Mouse (Mus musculus) lung, embryonic 16.5 days (tissue): ENCODE results near the gene Atp13a2. TPM values are rescaled to one million over a fixed set of nuclear protein-coding genes. Genes with fewer than 3 reads are reported as not detected.

Experiments
- ATAC-seq: fragments of 200-750 bp; cut with Nextera tagmentation; 2 replicates; pipeline ENCODE4 v1.8.0; 2017; ENCODE audit warnings: low read depth, mild to moderate bottlenecking, moderate library complexity
- H3K27ac ChIP-seq: fragments of 300-500 bp; sonication (generic); 2 replicates; pipeline ENCODE4 v1.5.1; 2014; ENCODE audit warnings: mild to moderate bottlenecking, control low read depth, low read length
- H3K27me3 ChIP-seq: fragments of 300-500 bp; sonication (generic); 2 replicates; pipeline ENCODE4 v1.6.1; 2014; ENCODE audit warnings: low read depth, low read length, mixed read lengths; ENCODE audit not compliant: control insufficient read depth, insufficient read depth
- H3K36me3 ChIP-seq: fragments of 300-500 bp; sonication (generic); 2 replicates; pipeline ENCODE4 v1.6.1; 2014; ENCODE audit warnings: low read length; ENCODE audit not compliant: control insufficient read depth, insufficient read depth
- H3K4me1 ChIP-seq: fragments of 300-500 bp; sonication (generic); replicated peaks from 2 replicates; pipeline ENCODE4 v1.6.1; 2014; ENCODE audit warnings: low read length, mixed read lengths; ENCODE audit not compliant: control insufficient read depth, insufficient read depth
- H3K4me2 ChIP-seq: fragments of 300-500 bp; sonication (generic); 2 replicates; pipeline ENCODE4 v1.6.1; 2014; ENCODE audit warnings: low read depth, low read length, control low read depth
- H3K4me3 ChIP-seq: fragments of 300-500 bp; sonication (generic); 2 replicates; pipeline ENCODE4 v1.5.1; 2014; ENCODE audit warnings: mild to moderate bottlenecking, low read length, control low read depth
- H3K9ac ChIP-seq: fragments of 300-500 bp; sonication (generic); 2 replicates; pipeline ENCODE4 v1.6.1; 2014; ENCODE audit warnings: low read length, control low read depth
- H3K9me3 ChIP-seq: fragments of 300-500 bp; sonication (generic); 2 replicates; pipeline ENCODE4 v1.6.1; 2016; ENCODE audit warnings: low read length; ENCODE audit not compliant: control insufficient read depth
- WGBS: fragments of 180-500 bp; shearing (Covaris S2); extraction: QIAGEN DNeasy Blood & Tissue Kit; methylation state at CpG from one replicate; pipeline ENCODE4 v1.1.7; 2014; 5-methylcytosine and 5-hydroxymethylcytosine counted together
- polyA plus RNA-seq: library from polyadenylated mRNA; unstranded; fragments of >200 nt; fragmentation: Nextera tagmentation; extraction: Ambion mirVana; gene quantifications from 2 replicates; pipeline ENCODE4 v1.2.1, GENCODE M21; 2015

Atp13a2 gene
- polyA plus RNA-seq, 1 experiment from 2014 or later, result 34.5 TPM

DNA sequence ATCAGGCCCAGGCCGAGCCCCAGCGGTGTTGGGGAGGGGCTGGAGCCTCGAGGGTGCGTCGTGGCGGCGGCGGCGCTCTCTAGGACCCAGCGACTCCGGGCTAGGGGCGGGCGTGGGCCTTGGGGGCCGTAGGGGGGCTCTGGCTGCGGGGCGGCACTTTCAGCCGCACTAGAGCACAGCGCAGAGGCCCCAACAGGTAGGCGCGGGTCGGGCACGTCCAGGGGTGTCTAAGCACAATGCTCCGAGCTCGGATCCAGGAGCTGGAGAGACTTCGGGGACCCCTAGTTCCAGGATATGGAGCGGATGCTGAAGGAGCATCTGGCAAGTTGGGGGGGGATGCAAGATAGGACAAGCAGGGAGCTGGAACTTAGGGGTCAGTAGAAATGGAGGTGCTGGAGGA is 23.9 kb downstream of the Atp13a2 start:
- Histone ChIP-seq H3K4me2 (peak overlapping the region; percentile 63), H3K4me1 (peaks cover 12% of the 10 kb centered on the region), H3K27me3 (no peaks in the 10 kb centered on the region), H3K27ac (peak overlapping the region; percentile 94), H3K4me3 (peak overlapping the region; percentile 77), H3K36me3 (peaks cover 30% of the 10 kb centered on the region), H3K9me3 (no peaks in the 10 kb centered on the region), H3K9ac (peak overlapping the region; percentile 87)
- WGBS, result under 1% methylated on average over 26 of the region's 26 CpGs
- ATAC-seq, result peak; percentile 81

DNA sequence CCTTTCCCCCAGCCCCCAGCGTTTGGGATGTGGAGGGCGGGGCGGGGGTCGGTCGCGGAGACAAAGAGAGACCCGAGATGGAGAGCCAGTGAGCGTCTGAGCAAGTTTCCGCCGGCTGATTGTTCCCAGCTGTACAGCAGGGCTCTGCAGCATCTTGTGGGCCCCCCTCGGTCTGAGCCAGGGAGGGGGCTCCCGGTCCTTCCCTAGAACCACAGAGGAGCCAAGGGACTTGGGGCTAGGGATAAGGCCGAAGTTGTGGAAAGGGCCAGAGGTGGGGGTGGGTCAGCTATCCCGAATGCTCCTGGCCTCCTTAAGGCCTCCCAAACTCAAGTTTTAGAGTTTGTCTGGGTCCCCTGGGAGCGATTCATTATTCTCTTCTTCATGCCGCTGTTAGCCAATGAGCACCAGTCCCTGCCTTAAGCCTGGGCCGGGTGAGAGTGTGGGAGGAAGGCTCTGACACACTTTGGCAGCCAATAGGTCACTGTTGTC is 24.3 kb downstream of the Atp13a2 start:
- WGBS, result 3% methylated on average over 16 of the region's 17 CpGs
- peaks cover 30% of the 10 kb centered on the region for H3K36me3 ChIP-seq

DNA sequence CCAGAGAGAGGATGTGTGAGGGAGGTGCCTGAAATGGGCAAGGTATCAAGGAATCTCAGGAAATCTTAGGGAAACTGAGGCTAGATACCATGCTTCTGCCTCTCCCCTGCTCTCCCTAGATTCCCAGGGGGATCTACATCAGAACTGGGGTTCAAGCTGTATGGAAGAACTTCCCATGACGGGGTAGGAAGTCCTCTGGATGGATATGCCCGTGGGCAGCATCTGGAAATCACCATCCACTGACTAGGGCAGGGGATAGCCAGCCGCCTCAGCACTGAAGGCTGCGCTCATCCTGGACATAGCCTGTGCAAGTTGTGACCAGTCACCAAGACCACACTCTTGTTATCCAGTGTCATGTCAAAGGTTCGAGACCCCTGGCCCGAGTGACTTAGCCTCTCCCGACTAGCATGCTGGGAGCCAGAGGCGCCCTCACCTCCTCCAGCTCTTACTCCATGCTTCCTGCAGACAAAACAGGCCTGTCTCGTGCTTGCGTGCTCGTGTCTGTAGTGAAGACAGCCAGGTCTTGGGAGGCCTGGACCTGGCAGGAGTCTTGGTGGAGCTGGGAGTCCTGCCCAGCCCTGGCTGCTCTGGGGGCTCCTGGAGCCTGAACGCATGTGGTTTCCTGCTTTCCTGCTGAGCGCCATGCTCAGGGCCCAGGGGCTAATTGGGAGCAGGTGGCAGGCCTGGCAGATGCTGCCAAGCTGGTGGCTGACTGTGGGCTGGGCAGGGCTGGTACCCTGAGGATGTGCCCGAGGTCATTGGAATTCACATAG is 25.1 kb downstream of the Atp13a2 start:
- H3K36me3 ChIP-seq, result peaks cover 27% of the 10 kb centered on the region
- H3K9me3 ChIP-seq, result no peaks in the 10 kb centered on the region
- peak overlapping the region; percentile 77 for H3K4me3 ChIP-seq
- 39% methylated on average over 14 of the region's 14 CpGs for WGBS
- no peak for ATAC-seq
- H3K4me2 ChIP-seq, result peak overlapping the region; percentile 63
- peak overlapping the region; percentile 94 for H3K27ac ChIP-seq
- H3K9ac ChIP-seq, result peak overlapping the region; percentile 87
- no peaks in the 10 kb centered on the region for H3K27me3 ChIP-seq
- H3K4me1 ChIP-seq, result peaks cover 12% of the 10 kb centered on the region

More for the DNA sequence above, 24.3 kb downstream of the Atp13a2 start:
- Histone ChIP-seq H3K9me3 (no peaks in the 10 kb centered on the region), H3K27ac (peak overlapping the region; percentile 94), H3K4me3 (peak overlapping the region; percentile 77), H3K27me3 (no peaks in the 10 kb centered on the region), H3K4me2 (peak overlapping the region; percentile 63), H3K4me1 (peaks cover 12% of the 10 kb centered on the region), H3K9ac (peak overlapping the region; percentile 87)
- peak; percentile 69 for ATAC-seq

DNA sequence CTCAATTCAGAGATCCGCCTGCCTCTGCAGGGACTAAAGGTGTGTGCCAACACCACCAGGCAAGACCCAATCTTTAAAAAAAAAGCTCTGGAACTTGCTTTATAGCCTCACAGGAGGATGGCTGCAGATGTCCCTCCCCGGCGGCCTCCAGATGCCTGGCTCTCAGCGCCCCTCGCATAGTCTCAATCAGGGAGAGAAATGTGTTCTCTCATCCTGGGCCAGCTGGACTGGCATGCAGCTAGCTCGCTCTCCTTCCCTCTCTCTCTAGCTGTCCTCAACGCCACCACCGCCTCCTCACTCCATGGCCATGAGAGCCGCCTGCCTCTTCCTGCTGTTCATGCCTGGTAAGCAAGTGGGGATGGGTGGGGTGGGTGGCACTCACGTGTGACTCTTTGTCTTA is 25.9 kb downstream of the Atp13a2 start:
- H3K27ac ChIP-seq, result no peak overlapping the region
- peak overlapping the region; percentile 63; the same call in 1 of the 2 replicates for H3K4me2 ChIP-seq
- H3K9me3 ChIP-seq, result no peaks in the 10 kb centered on the region
- peaks cover 21% of the 10 kb centered on the region for H3K36me3 ChIP-seq
- H3K4me3 ChIP-seq, result no peak overlapping the region; the same call in 1 of the 2 replicates
- H3K27me3 ChIP-seq, result no peaks in the 10 kb centered on the region
- 0 out of 2 replicates have a peak overlapping the region, but pooled peaks have one; percentile 19 for H3K9ac ChIP-seq
- H3K4me1 ChIP-seq, result peaks cover 12% of the 10 kb centered on the region
- no peak for ATAC-seq
- WGBS, result 62% methylated on average over 10 of the region's 10 CpGs

DNA sequence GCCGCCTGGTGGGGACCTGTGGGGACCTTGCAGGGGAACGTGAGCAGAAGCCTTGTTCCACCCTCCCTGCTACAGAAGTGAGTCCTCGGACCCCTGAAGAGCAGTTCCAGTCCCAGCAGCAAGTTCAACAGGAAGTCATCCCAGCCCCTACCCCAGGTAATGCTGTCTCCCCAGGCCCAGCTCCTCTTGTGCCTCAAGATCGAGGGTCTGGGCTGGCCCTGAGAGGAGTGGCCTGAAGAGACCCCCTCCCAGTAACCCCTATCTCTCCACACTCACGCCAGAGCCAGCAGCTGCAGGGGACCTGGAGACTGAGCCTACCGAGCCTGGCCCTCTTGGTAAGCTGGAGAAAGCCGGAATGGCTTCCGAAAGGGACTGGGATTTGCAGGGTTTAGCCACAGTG is 27.4 kb downstream of the Atp13a2 start:
- Histone ChIP-seq H3K27ac (no peak overlapping the region), H3K9ac (no peak overlapping the region), H3K27me3 (no peaks in the 10 kb centered on the region), H3K9me3 (no peaks in the 10 kb centered on the region), H3K4me3 (no peak overlapping the region), H3K4me2 (no peak overlapping the region), H3K36me3 (peaks cover 20% of the 10 kb centered on the region), H3K4me1 (peaks cover 12% of the 10 kb centered on the region)
- 71% methylated on average over 8 of the region's 8 CpGs for WGBS
- ATAC-seq, result no peak

DNA sequence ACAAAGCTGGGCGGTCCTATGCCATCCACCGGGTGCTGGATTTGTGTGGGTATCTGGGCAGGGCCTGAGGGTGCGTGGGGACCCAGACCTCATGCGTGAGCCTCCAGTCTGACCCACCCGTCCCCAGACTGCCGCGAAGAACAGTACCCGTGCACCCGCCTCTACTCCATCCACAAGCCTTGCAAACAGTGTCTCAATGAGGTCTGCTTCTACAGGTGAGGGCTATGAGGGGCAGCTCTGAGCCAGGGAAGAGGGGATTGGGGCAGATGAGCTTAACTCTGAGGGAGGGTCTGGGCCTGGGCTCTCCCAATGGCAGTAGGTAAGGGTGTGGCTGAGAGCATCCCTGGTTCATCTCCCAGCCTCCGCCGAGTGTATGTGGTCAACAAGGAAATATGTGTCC is 28.2 kb downstream of the Atp13a2 start:
- Histone ChIP-seq H3K4me1 (peaks cover 17% of the 10 kb centered on the region), H3K9me3 (no peaks in the 10 kb centered on the region), H3K27ac (no peak overlapping the region), H3K4me3 (no peak overlapping the region), H3K4me2 (no peak overlapping the region), H3K36me3 (peaks cover 20% of the 10 kb centered on the region), H3K9ac (no peak overlapping the region), H3K27me3 (no peaks in the 10 kb centered on the region)
- no peak for ATAC-seq
- WGBS, result 92% methylated on average over 11 of the region's 11 CpGs

DNA sequence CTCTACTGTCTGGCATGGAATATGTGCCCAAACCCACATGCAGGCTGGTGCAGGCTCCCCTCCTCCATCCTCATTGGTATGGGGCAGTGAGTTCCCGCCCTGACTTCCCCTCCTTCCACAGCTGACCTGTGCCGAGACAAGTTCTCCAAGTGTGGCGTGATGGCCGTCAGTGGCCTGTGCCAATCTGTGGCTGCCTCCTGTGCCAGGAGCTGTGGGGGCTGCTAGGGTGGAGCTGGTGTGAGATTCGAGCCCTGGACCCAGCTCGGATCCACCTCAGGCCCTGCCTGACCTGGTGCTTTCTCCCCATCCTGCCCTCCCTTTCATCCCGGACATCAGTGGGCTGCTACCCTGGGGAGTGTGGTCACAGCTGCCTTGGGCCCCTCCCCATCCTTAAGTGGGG is 28.7 kb downstream of the Atp13a2 start:
- H3K36me3 ChIP-seq, result peaks cover 20% of the 10 kb centered on the region
- WGBS, result 57% methylated on average over 7 of the region's 7 CpGs

DNA sequence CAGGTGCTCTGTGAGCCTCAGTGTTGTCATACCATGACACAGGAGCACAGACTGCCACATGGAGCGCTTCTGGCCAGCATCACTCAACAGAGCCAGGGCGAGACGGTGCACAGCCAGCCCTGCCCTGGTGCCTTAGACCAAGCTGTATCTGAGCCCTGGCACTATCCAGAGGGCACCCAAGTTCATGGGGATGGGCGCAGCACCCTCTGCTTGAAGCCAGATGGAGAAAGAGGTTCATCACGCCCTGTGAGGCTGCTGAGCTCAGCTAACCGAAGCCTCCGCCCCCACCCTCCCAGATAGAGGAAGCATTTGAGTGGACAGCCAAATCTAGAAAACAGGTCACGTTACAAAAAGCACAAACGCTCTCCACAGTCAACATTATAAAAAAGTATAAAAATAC is 29.6 kb downstream of the Atp13a2 start:
- no peak for ATAC-seq
- H3K9ac ChIP-seq, result no peak overlapping the region
- no peaks in the 10 kb centered on the region for H3K27me3 ChIP-seq
- H3K36me3 ChIP-seq, result peaks cover 20% of the 10 kb centered on the region
- no peak overlapping the region for H3K4me3 ChIP-seq
- H3K9me3 ChIP-seq, result no peaks in the 10 kb centered on the region
- H3K4me2 ChIP-seq, result no peak overlapping the region
- H3K27ac ChIP-seq, result no peak overlapping the region
- WGBS, result 66% methylated on average over 9 of the region's 9 CpGs
- peaks cover 31% of the 10 kb centered on the region for H3K4me1 ChIP-seq

More for the DNA sequence above, 28.7 kb downstream of the Atp13a2 start:
- ATAC-seq, result no peak
- no peak overlapping the region for H3K4me3 ChIP-seq
- H3K4me2 ChIP-seq, result no peak overlapping the region
- H3K27me3 ChIP-seq, result no peaks in the 10 kb centered on the region
- H3K4me1 ChIP-seq, result peaks cover 22% of the 10 kb centered on the region
- H3K9me3 ChIP-seq, result no peaks in the 10 kb centered on the region
- H3K27ac ChIP-seq, result 0 out of 2 replicates have a peak overlapping the region, but pooled peaks have one; percentile 10
- 0 out of 2 replicates have a peak overlapping the region, but pooled peaks have one; percentile 20 for H3K9ac ChIP-seq

DNA sequence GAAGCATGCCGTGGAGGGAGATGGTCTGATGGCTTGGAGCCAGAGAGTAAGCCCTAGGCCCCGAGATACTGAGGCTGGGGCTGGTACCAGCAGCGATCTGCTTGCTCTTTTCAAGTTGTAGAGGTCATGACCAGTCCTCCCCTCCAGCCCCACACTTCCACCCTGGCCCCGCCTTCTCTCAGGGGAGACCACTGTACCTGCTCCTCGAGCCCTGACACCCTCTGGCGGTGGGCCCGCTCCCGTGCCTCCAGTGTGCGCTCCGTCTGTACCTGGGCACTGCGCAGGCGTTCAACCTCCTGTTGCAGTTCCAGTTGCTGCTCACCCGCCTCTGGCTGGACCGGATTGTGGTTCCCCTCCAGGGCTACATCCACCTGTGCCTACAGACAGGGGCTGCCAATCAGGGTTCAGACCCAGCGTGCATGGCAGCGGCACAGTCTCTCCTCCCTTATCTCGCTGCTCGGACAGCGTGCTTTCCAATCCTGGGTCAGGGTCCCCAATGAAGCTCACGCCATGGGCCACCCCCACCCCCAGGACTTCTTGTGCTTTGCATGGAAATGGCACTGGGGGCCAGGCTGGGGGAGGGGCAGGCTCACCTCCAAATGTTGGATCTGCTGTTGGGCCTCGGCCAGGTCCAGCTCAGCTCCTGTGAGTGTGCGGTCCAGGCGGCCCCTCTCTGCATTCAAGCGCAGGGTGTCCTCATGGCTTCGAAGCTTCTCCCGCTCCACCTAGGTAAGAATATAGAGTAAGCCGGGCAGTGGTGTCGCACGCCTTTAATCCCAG is 31.2 kb downstream of the Atp13a2 start:
- WGBS, result 79% methylated on average over 29 of the region's 29 CpGs
- Histone ChIP-seq H3K4me1 (peaks cover 29% of the 10 kb centered on the region), H3K9ac (no peak overlapping the region), H3K36me3 (peaks cover 19% of the 10 kb centered on the region), H3K4me3 (no peak overlapping the region), H3K9me3 (no peaks in the 10 kb centered on the region), H3K4me2 (no peak overlapping the region), H3K27ac (0 out of 2 replicates have a peak overlapping the region, but pooled peaks have one; percentile 10), H3K27me3 (no peaks in the 10 kb centered on the region)
- no peak for ATAC-seq
